Mouse (Mus musculus): ENCODE data around the gene Ctsk.

Gene Ctsk

GRCm38 (mm10) chr3:95499024-95499423 is at the start of gene Ctsk:
Ctsk (plus strand) TSS chr3:95499256.
- no peak for DNase-seq

GRCm38 (mm10) chr3:95450408-95450807 is 48.6 kb upstream of the Ctsk start:
- DNase-seq = no peak

DNA sequence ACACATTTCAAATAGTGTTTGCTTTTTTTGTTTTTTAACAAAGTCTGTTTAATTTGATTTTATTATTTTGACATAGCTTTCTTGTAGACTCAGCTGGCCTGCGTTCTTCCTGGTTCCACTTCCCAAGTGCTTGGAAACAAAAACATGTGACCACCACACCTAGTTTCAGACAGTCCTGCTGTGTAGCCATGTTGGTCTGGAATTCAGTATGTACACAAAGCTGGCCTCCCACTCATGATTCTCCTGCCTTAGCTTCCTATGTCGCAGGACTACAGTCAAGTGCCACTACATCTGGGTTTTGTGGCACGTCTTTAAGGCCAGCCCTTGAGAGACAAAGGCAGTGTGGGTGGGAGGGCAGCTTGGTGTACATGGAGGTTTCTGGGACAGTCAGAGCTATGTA is 48.1 kb upstream of the Ctsk start:
- no peak for DNase-seq

GRCm38 (mm10) chr3:95456367-95456766 is 42.7 kb upstream of the Ctsk start:
- DNase-seq = no peak

DNA sequence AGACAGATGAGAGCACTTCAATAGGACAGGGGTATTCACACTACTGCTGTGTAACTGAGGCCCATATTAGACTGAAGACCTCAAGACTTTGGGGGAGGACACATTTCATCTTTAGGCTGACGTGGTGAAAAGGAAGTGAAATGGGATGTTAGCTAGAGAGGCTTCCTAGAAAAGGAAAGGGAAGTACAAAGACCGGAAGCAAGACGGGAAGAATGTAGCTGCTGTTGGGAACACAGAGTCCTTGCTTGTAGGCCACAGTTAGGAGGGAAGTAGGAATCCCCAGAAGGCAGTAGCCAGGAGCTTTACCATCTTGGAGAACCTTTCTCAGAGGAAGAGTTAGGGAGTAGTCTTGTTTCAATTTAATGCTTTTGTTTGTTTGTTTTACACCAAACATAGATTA is 41.3 kb upstream of the Ctsk start:
- no peak for DNase-seq

DNA sequence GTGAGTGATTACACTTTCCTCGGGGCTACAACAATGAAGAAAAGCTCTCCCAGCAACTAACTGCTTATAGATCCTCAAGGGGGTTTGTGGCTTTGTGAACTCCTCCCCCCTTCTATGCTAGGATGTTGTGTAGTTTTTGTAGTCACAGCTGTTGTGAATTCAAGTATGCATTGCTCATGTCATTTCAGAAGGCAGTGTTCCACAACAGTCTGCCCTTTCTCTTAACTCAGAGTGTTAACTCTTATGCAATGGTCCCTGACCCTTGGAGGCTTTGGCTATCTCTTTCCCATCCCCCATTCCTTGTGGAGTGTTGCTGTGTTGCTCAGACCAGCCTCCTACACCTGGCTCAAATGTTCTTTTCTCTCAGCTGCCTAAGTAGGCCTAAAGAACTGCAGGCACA is 39.7 kb upstream of the Ctsk start:
- DNase-seq = no peak

DNA sequence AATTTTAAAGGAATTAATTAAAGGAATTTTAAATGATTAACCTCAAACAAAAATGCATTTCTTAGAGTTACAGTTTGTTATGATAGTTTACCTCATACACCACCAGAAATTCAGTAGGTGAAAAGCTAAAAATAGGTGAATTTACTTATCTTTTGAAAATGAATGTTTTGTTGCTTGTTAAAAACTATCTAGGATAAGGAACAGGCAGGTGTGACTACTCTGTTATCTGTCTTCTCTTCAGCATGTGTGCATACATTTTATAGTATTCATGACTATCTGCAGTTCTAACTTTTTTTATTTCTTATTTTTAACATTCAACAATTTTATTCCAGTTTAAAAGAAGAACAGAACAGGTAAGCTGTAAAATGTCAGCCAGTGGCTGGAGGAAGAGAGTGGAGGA is 35.2 kb upstream of the Ctsk start:
- DNase-seq = no peak

DNA sequence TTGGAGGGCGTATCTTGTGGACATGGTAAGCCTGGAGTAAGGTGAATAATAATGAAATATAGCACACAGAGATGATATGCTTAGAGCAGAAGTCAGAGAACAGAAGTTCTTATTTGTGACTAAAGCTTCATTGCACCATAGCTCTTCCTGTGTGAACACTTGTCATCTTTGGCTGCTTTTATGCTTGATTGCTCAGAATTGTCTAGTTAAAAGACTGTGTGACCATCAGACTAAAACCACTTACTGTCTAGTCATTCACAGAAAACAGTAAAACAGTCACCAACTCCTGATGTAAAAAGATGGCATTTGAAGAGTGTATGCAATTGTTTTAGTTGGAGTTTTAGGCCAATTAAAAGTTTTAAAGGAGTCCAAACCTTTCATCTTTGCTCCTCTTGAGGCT is 20.1 kb upstream of the Ctsk start:
- no peak for DNase-seq

DNA sequence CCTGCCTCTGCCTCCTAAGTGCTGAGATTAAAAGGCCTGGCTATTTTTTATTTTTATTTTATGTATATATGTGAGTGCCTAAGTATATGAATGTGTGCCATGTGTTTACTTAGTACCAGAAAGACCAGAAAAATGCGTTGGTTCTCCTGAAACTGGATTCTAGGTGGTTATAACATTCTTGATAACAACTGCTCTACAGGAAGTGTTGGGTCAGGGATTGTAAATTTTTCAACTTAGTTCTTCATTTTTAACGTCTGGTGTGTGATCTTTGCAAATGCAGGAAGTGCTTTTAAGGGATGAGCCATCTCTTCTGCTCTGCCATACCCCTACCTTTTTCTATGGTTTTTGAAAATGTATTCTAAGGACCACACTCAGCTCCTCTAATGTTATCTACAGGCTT is 12.6 kb upstream of the Ctsk start:
- DNase-seq = no peak

GRCm38 (mm10) chr3:95488679-95489078 is 10.4 kb upstream of the Ctsk start:
- no peak for DNase-seq

DNA sequence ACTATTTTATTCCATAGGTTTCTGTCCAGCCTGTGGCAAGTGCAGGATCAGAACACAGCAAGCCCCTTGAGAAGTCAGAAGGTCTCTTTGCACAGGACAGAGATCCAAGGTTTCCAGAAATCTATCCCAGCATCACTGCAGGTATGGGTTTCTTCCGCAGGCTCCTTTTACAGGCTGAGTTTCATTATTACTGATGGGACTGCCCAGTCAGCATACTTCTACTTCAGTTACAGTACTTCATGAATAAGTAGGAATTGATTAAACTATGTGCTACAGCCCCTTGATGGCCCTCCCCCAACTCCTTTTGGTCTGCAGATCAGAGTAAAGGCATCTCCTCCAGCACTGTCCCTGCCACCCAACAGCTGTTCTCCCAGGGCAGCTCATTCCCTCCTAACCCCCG is 8.8 kb upstream of the Ctsk start:
- no peak for DNase-seq

GRCm38 (mm10) chr3:95494342-95494741 is 4.7 kb upstream of the Ctsk start:
- DNase-seq = peak; percentile 44

- DNase-seq = no peak
Measured at GRCm38 (mm10) chr3:95498229-95498628, 827 bp upstream of the Ctsk start.

DNA sequence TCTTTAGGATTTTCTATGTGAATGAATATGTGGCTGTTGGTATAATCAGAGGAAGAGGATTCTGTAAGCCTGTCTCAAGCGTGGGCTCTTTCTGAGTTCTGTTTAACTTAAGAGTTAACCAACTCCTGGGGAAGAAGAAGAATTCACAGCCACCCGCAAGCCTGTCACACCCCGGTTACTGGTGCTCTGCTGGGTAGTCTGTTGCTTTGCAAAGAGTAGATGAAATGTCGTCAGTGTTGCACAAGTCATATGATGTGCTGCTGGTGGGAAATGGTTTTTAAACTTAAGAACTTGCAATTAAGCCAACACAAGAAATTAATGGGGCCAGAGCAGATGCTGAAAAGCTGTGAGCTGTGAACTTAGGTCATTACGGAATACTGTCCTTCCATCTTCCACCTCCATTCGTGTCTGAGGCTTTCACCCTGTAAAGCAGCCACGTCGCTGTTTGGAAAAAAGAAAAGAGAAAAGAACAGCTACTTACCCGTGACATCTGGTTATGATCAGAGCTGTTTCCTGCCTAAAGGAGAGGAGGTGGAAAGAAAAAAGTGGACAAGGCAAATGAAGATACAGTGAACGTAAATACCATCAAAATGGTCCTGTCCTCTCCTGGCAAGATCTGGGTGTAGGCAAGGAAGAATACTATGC is 562 bp downstream of the Ctsk start:
- no peak for DNase-seq

GRCm38 (mm10) chr3:95502312-95502711 is 3.3 kb downstream of the Ctsk start:
- no peak for DNase-seq

- DNase-seq = peak; percentile 73
Measured at GRCm38 (mm10) chr3:95509348-95509747, 10.3 kb downstream of the Ctsk start.

DNA sequence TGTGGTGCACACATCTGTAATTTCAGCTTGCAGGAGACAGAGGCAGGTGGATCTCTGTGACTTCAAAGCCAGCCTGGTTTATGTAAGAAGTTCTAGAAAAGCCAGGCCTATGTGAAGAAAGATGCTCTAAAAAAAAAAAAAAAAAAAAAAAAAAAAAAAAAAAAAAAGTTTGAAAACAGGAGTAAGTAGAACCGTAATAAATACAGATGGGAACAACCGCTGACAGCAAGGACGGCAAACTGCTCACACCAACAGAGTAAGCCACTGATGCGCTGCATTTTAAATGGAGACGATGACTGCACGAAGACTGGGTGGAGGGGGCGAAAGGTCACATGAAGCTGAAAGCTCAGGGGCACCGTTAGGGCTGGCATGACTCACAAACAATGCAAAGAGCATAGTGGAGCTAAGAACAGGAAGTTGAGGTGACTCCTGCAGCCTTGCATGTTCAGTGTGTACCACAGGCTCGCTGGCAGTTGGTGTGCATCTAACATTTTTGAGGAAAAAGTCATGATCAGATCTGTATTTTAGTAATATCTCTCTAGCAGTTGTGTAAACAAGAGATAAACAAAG is 12.6 kb downstream of the Ctsk start:
- DNase-seq = no peak

DNA sequence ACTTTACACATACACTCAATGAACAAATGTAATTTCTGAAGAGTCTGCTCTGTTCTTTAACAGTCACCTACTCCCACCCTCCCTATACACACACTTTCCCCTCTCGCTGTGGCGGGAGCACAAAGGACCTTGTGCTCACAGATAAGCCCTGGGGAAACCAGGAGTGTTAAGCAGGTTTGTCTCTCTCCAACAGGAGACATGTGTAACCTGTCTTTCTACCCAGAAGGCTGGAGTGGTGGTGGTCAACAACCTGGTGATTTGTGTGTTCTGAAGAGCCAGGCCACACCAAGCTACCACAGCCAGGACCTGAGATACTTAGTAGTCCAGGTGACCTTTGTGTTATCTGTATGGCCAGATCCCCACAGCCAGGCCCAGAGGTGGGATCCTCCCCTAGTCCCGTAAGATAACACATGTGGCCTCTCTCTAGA is 17.6 kb downstream of the Ctsk start:
- no peak for DNase-seq

DNA sequence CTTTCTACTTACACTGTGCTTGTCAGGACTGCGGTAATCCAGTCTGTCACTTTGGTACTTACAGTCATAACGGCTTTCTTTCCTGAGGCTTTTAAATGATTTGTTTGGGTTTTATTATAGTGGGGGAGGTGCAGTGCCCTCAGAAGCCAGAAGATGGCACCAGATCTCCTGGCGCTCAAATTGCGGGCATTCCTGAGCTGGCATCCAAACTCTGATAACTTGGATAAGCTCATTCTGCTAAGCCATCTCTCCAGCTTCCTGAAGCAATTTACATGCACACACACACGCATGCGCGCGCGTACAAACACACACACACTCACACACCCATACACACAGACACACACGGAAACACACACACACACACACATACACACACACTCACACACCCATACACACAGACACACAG is 18.4 kb downstream of the Ctsk start:
- DNase-seq = peak; percentile 47

GRCm38 (mm10) chr3:95518891-95519290 is 19.8 kb downstream of the Ctsk start:
- DNase-seq = no peak

DNA sequence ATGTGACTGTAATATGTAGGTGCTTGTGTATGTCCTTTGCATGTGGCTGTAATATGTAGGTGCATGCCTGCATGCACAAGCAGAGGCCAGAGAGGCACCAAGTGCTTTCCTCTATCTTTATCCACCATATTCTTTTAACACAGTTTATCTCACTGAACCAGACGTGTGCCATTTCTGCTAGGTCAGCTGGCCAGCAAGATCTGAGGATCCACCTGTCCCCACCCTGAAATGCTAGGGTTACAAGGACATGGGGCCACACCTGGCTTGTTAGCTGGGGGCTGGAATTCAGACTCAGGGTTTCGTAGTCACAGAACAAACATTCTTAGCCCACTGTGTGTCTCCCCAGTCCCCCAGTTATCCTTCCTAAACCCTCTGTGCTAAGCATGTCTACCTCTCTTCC is 20.3 kb downstream of the Ctsk start:
- DNase-seq = no peak

DNA sequence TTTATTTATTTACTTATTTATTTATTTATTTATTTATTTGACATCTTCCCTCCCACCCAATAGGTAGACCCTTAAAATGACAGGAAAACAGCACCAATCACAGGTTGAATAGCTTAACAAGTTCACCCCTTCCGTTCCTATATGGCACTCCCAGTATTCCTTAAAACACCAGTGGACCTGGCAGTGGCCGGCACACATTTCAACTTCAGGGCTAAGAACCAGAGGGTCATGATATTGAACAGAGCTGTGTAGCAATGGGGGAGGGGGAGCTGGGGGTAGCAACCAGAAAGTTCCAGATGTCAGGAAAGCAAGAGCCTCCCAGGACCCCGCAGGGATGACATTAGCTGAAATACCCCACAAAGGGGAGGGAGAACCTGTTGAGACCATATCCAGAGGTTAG is 21.0 kb downstream of the Ctsk start:
- DNase-seq = no peak

DNA sequence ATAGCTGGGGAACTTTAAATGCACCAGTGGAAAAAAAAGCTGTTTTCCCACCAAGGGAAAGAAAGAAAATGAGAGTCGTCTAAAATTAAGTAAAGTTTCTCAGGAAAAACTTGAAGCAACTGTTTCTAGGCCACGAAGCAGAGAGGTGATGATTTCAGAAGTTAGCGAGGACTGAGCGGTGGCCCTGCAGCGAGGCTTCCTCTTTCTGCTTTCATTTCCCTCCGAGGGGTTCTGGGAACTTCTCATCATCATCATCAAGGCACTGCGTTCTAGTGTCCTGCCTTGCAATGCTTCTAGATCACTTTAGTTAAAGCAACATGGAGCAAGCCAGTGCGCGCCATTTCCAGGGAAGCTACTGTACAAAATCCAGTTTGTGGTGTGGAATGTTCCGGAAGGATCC is 22.1 kb downstream of the Ctsk start:
- DNase-seq = no peak

DNA sequence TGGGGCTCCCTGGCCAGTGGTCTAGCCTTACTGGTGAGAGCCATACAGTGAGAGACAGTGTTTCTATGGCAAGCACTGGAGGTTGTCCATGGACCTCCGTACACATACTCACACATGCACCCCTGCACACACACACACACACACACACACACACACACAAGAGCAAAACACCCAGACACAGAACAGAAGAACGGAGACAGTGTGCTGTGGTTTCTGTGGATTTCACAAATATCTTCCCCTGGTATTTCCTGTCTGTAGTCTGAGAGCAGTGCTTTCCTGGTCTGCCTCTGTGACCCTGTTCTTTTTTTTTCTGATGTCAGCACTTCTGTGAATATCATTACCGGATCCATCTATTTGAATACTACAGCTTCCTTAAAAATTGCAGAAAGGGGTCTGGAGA is 24.6 kb downstream of the Ctsk start:
- DNase-seq = no peak

GRCm38 (mm10) chr3:95524673-95525072 is 25.6 kb downstream of the Ctsk start:
- DNase-seq = no peak

Measured in cerebellum, adult 11-12 months (tissue).